Mouse (Mus musculus): ENCODE data around the gene Acaca.
"Not testable (repeated sequence)": the region's sequence is repeated elsewhere in the genome, so short reads cannot be mapped to it uniquely, and the experiment has no call there.

Acaca gene

GRCm38 (mm10) chr11:84340630-84341029, 211.2 kb downstream of the Acaca start:
- no peak for DNase-seq

DNA sequence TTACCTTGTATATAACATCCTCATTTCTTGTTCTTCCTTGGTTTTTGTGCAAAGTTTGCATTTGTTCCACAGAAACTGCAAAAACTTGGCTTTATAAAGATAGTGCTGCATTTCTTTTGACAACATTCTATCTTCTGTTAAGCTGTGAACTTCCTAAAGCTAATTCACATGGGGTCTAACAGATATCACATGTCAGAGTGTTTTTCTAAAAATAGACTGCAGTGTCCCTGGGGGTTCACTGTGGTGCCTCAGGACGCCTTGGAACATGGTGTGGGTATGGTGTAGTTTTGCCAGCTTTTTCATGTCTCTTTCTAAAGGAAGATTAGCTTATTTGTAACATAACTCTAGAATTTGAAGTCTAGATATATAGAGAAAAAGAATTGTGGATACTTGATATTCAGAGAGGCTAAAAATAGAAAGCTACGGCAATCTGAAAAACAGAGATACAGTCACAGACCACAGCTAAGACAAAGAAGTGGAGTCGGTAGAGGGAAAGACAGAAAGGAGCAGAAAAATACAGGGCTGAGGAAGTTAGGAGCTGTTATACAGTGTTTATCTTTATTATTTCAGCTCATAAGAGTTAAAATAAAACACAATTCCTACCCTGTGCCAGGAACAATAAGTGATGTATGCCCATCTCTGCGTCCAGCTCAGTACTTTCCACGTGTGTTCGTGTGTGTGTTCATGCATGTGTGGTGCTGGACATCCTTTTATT, 215.2 kb downstream of the Acaca start:
- no peak for DNase-seq

DNA sequence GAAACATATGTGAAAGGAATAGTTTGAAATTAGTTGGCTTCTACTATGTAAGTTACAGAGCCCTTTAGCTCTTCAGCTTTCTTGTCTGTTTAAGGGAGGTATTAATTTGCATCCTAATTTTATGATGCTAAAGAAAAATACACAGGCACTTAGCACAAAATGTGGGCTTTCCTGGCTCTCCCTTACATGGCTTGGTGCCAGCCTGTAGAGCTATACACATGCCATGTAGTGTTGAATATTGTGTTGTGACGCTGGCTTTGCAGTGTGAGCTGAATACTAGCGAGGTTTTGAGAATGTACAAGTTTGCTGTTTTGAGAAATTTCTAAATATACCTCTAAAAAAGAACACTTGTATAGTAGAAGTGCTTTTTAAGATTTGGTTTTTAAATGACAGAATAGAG, 218.3 kb downstream of the Acaca start:
- DNase-seq: peak; percentile 20 to 25

DNA sequence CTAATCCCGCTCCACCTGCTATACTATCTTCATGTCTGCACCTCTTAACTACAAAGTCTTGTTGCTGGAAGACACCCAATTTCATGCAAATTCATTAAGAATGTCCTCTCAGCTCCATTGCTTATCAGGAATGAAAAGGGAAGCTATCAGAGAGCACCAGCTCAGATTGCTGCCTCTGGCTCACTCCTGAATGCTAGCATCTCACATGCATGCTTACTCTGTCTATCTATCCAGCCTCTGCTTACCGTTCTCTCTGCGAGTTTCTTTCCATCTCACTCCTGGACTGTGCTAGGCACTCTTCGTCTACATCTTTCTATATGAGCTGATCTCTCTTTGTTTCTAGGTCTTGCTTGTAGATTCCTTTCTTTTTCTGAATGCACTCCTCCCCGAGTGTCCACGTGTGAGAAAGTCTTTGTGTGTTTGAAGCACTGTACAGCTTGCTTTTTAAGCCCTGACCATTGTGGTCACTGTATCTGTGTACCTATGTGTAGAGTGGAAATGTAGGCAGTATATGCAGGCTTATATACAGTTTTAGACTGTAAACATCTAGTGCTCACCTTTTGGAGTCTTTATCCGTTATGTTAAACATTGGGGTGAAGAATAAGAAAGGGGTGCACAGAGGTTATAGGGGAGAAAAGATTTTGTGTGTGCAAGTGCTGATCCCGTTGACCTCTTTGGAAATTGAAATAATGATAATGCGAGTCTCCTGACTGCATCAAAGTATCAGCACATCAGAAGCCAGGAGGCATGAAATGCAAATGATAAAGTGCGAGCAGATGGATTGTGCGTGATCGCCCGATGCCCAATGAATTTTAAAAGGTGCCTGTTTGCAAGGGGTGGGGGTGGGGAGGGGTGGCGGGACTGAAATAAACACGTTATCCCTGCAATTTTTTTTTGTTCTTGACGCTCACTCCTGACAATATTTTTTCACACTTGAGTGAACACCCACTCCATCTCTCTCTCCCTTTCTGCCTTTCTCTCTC, 219.7 kb downstream of the Acaca start:
- DNase-seq: no peak

DNA sequence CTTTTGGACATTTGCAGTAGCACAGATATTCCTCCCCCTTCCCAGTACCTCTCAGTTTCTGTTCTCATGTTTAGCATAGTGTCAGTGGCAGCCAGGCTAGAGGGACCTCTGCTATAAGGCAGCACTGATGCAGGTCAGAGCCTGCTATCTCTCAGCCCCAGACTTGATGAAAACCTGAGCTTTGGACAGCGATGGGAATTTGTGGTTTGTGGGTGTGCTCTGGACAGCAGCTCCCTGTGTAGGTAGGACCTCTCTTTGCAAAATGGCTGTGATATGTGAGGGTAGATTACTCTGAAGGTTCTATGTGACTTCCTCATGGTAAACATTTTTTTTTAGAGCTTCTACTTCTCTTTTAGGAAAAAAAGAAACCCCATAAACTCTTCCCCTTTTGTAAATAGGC, 221.7 kb downstream of the Acaca start:
- no peak for DNase-seq

DNA sequence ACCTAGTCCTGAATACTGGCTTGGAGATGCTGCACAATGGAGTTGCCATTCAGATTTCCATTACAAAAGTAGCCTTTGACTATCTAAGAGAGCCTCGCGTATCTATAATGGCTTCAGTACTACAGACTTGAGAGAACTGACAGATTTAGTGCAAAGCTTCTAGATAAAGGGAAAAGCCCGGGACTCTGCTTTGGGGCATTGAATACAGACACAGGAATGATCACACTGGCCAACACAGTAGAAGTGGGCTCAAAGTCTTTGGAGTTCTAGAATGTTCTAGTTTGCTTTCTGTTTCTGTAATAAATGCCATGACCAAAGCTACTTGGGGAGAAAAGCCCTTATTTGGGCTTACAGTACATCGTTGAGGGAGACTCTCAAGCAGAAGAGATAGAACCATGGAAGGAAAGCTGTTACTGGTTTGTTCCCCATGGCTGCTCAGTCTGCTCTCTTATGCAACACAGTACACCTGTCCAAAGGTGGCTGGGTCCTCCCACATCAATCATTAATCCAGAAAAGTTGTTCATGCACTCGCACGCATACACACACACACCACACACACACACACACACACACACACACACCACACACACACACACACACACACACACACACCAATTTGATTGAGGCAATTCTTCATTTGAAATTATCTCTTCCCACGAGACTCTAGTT, 223.7 kb downstream of the Acaca start:
- DNase-seq: no peak

- no peak for DNase-seq
Measured at GRCm38 (mm10) chr11:84357304-84357703, 227.8 kb downstream of the Acaca start.

GRCm38 (mm10) chr11:84357771-84358170, 228.3 kb downstream of the Acaca start:
- DNase-seq: no peak

DNA sequence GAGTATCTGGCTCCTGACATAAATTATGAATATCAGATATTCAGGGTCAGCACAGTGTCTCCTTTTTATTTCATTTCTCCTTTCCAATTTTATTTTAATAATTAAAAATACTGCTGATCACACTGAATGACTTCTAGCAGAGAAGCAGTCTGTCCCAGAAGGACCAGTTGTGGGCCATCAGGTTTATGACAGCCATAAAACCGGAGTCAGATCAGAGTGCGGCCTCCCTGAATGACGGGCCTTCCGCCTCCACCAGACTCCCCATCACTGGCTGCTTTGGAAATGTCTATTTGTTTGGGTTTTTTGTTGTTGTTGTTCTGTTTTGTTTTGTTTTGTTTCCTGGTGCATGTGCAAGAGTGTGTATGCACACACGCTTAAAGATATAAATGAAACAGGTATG, 232.1 kb downstream of the Acaca start:
- DNase-seq: no peak

DNA sequence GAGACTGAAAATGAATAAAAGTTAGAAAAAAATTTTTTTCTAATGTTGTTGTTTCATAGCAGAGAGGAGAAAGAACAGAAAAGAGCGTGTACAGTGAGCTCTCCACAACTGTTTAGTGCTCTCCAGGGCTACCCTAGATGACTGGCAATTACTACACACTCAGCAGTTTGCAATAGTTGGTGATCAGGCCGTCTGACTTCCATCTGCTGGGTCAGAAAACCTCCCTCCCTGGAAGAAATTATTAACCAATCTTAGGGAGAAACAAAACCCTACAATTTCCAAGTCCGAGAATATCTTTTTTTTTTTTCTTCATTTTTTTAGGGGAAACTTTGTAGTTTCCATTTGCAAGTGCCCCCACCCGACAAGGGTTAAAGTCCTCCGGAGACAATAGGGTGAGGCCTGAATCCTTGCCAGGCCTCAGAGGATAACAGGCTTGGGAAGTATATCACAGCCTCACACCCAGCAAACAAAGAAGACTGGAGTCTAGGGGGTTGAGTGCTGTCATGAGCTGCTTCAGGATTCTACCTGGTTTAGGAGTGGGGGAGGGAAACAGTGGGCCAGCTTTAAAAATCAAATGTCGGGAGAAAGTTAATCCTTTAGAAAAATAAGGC, 233.3 kb downstream of the Acaca start:
- no peak for DNase-seq

- peak; percentile 27 to 29 for DNase-seq
Measured at GRCm38 (mm10) chr11:84365313-84365712, 235.8 kb downstream of the Acaca start.

- no peak for DNase-seq
Measured at GRCm38 (mm10) chr11:84368902-84369301, 239.4 kb downstream of the Acaca start.

DNA sequence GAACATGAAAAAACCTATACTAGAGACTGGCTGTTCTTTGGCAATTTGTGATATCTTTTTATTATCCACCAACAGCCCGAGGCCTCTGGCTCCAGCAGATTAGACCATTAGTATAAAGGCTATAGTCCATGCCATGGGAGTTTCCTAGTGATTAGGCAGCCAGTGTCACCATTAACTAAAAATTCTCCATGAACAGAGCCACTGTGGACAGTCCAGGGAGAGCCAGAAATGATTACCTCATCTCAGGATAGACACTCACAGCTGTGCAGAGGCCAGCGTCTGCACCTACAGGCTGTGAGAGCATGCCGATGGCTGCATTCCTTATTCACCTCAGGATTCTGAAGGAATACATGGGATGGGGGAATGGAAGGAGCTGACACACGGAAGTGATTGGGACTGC, 243.7 kb downstream of the Acaca start:
- no peak for DNase-seq

DNA sequence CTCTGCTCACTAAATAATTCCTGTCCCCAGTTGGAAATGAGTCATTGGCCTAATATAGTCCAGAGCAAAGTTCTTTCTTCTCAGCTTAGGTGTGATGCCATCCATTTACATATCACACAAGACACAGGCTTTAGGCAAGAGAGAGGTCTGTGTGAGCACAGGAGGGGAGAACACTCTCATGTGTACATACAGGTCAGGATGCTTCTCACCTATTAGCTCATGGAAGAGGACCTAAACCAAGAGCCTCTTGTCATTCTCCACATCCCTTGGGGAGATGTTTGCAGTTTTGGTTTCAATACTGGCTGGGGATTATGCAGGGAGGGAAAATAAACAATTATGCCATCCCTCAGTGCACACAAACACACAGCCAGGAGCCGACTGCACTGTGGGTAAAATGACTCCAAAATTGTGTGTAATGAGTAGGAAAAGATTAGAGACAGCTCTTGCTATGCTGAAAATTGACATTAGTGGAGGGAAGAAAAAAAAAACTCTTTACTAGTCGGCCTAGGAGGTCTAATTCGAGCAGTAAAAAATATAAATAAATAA, 246.6 kb downstream of the Acaca start:
- peak; percentile 9 to 19 for DNase-seq

DNA sequence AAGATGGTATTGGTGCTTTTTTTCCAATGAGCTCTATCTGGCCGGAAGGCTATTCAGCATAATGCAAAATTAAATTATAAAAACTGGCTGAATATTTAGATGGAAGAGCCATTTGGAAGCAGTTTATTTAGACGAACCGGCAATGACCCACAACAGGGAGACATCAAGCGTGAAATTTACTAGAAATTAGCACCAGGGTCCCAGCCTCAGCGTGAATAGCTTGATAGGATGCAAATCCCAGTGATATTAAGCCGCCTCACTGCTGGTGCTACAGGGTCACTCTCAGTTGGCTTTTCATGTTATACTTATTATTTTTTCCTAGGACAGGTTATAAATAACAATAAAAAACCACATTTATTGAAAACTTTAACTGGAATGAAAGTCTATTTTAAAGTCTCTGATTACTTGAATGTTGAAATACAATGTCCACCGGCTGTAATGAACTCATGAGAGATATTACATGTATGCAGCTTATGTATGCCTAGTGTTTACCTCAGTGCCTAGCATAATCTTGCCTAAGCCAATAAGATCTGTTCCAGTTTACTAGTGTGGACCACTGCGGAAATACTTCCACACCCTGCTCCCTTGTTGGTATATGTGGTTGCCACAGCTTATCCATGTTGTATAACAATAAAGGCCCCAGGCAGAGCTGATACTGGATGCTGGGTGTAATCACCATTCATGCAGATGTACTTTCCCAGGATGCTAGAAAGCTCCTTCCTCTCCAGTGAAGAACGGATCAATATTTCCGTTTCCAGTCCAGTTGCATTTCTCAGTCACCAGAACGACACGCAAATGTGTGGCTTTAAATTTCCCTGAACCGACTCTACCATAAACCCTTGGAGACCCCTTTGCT, 247.3 kb downstream of the Acaca start:
- DNase-seq: peak; percentile 30 to 36

DNA sequence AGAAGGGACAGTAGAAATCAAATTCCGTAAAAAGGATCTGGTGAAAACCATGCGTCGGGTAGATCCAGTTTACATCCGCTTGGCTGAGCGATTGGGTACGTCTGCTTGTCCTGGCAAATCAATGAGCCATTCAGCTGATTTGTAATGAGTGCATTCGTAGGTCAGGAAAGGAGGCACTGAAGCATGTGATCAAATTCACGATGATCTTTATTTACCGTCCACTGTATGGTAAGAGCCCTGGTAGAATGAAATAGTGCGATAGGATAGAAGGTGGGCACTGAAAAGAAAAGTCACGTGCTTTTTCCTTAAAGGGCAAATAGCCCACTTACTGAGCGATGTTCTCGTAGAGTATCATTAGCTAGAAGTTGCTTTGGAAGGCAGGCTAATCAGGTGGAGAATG, 253.0 kb downstream of the Acaca start:
- DNase-seq: peak in 1 of 2 experiments; percentile 12

DNA sequence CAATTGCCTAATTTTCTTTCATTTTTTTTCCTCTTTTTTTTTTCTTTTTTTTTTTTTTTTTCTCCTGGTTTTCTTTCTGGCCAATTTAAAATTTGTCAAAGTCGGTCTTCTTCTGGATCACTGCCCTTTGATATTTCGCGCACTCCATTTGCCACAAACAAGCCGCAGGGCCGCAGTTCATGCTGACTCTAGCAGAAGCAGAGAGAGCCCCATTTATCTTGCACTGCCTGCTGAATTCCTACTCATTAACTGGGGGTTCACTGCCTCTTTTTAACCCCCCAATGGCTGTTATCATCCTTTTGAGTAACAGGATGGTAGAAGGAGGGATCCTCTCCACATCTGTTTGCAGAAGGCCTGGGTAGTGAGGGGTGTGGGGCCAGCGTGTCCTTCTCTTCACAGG, 254.4 kb downstream of the Acaca start:
- no peak for DNase-seq

GRCm38 (mm10) chr11:84389332-84389731, 259.9 kb downstream of the Acaca start:
- DNase-seq: no peak

DNA sequence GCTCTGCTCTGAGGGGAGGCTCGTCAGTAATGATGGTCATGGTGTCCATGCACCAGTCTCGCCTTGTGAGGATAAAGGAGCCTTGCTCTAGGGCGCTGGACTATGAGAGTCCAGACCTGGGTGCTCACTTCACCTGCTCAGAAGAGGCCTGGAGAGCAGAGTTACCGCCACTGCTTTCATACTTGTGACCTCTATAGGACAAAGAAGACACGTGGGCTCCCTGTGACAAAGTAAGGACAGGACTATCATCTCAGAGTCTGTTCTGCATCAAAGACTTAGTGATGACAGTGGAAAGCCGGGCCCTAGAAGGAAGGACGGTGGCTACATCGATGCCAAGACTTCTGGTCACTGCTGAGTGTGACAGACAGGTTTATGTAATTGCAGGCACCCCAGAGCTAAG, 261.7 kb downstream of the Acaca start:
- DNase-seq: no peak

DNA sequence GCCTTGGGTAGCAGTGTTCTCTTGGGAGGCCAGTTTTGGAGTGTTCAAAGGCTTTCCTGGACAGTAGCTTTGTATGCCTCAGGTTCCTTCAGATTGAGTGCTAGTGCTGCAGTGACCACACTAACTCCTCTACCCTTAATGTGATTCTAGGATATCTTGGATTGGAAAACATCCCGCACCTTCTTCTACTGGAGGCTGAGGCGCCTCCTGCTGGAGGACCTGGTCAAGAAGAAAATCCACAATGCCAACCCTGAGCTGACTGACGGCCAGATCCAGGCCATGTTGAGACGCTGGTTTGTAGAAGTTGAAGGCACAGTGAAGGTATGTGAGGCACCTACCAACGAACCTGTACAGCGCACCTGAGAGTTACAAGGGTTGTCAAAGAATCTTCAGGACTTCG, 262.6 kb downstream of the Acaca start:
- DNase-seq: not testable (repeated sequence)

- no peak for DNase-seq
Measured at GRCm38 (mm10) chr11:84393571-84393970, 264.1 kb downstream of the Acaca start.

DNA sequence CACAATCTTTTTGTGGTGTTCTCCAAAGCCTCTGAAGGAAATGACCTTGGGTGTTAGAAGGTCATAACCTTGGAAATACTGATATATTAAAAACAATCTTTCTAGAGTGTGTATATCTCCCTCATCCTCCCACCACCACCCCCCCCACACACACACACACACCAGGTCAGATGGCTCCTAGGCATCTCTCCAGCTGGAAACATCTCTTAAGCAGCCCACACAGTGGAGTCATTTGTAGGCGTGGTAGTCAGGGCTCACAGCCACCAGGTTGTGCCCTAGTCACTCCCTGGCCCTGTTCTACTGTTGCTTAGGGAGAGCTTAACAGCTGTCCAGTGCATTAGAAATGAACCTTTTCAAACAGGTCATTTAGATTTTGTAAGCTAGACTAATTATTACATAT, 265.5 kb downstream of the Acaca start:
- DNase-seq: peak in 1 of 2 experiments; percentile 35
